Mouse (Mus musculus) ES-Bruce4 (cell line): Measurements from ENCODE around the gene Pigq. TPM values are rescaled to one million over a fixed set of nuclear protein-coding genes. Genes with fewer than 3 reads are reported as not detected.

ENCODE experiments used
- H3K27ac ChIP-seq: 2 replicates; pipeline ENCODE4 v1.5.1; 2012; ENCODE audit warnings: low read length, inconsistent platforms; ENCODE audit not compliant: insufficient read depth
- H3K27me3 ChIP-seq: 2 replicates; pipeline ENCODE4 v1.6.1; 2012; ENCODE audit warnings: mild to moderate bottlenecking, low read length, inconsistent platforms; ENCODE audit not compliant: control insufficient read depth, poor library complexity, insufficient read depth, severe bottlenecking
- H3K36me3 ChIP-seq: 2 replicates; pipeline ENCODE4 v1.6.1; 2012; ENCODE audit warnings: inconsistent platforms, mild to moderate bottlenecking, low read length, moderate library complexity; ENCODE audit not compliant: control insufficient read depth, poor library complexity, insufficient read depth, severe bottlenecking
- H3K4me1 ChIP-seq: one replicate; pipeline ENCODE4 v1.8.1; 2011; ENCODE audit warnings: low read length; ENCODE audit not compliant: control insufficient read depth, insufficient read depth
- H3K4me3 ChIP-seq: 2 replicates; pipeline ENCODE4 v1.5.1; 2011; ENCODE audit warnings: low read depth, mild to moderate bottlenecking, low read length
- H3K9ac ChIP-seq: 2 replicates; pipeline ENCODE4 v1.6.1; 2012; ENCODE audit warnings: low read depth, mild to moderate bottlenecking, inconsistent platforms; ENCODE audit not compliant: poor library complexity, severe bottlenecking
- H3K9me3 ChIP-seq: replicated peaks from 2 replicates; pipeline ENCODE4 v1.6.1; 2012; ENCODE audit warnings: mild to moderate bottlenecking, low read length, inconsistent platforms; ENCODE audit not compliant: control insufficient read depth, poor library complexity, insufficient read depth, severe bottlenecking
- CTCF ChIP-seq: IDR thresholded peaks from one replicate; pipeline ENCODE4 v1.8.1; 2011; ENCODE audit warnings: low read depth, low read length
- EP300 ChIP-seq: IDR thresholded peaks from 2 replicates; pipeline ENCODE4 v1.6.1; 2011; ENCODE audit warnings: low read depth, low read length; ENCODE audit not compliant: insufficient read depth
- POLR2A ChIP-seq: IDR thresholded peaks from one replicate; pipeline ENCODE4 v1.8.1; 2011; ENCODE audit warnings: low read length; ENCODE audit not compliant: insufficient read depth
- polyA plus RNA-seq: library from polyadenylated mRNA; stranded (reverse); fragments of >200 nt; gene quantifications from 2 replicates; pipeline ENCODE4 v1.2.4, GENCODE M21; 2011; ENCODE audit warnings: low read depth; ENCODE audit not compliant: missing spikeins, insufficient read depth, insufficient read length

Gene Pigq
- polyA plus RNA-seq, 1 experiment = 62.8 TPM

DNA sequence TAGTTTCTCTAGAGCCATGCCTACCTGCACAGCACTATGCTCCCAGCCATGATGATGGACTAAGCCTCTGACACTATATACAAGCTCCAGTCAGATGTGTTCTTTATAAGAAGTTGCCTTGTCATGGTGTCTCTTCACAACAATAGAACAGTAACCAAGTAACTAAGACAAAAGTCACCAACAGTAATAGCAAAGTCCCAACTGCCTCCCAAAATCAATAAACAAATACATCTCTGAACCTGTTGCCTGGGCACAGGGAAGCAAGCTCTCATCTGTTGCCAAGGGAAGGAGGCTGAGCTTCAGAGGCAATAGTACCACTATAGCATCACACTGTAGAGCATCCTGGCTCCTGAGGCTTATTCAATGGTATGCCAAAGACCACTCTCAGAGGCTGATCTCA, 57.9 kb downstream of the Pigq start:
- Histone ChIP-seq H3K36me3 (peaks cover 8% of the 10 kb centered on the region), H3K4me1 (peaks cover under 1% of the 10 kb centered on the region), H3K27ac (no peak overlapping the region), H3K9me3 (no peaks in the 10 kb centered on the region), H3K27me3 (no peaks in the 10 kb centered on the region), H3K9ac (no peak overlapping the region), H3K4me3 (no peak overlapping the region)
- TF ChIP-seq CTCF (no peak), EP300 (no peak), POLR2A (no peak)

DNA sequence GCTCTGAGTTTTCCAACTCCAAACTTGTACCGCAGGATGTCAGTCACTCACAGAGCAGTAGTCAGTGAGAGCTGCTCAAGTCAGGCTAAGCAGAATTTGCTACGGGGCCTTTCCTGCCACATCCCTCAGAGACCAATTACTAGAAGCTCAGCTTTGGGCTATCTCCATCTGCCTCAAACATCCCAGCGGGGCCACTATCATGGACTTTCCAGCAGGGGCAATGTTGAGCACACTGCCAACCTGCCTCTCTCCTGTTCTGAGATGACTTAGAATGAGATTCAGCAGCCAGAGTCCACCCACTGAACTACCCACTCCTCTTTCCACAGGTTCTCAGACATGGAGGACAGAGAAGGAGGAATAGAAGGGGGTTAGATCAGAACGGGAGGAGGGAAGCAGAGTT, 59.1 kb downstream of the Pigq start:
- Histone ChIP-seq H3K9me3 (no peaks in the 10 kb centered on the region), H3K36me3 (peaks cover 8% of the 10 kb centered on the region), H3K27me3 (no peaks in the 10 kb centered on the region), H3K9ac (no peak overlapping the region), H3K27ac (no peak overlapping the region), H3K4me3 (no peak overlapping the region), H3K4me1 (peaks cover 7% of the 10 kb centered on the region)
- no peak for TF ChIP-seq EP300
- peak; percentile 46 for TF ChIP-seq CTCF
- TF ChIP-seq POLR2A = no peak

DNA sequence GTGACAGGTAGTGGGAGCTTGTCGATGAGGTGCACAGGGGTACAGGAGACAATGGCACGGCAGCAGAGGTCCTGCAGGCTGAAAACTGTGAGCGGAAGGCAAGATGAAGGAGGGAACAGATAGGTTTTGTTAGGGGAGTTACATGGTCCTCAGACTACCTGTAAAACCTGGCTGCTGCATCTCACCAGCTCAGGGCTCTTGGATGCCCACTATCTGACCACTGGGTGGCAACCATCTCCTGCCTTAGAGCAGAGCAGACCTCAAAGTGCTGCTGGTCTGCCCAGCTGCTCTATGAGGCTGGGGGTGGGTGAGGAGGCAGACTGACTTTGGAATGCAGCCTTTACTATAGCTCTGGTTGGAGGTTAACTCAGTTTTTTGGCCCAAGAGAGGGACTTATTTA, 60.9 kb downstream of the Pigq start:
- no peak for TF ChIP-seq CTCF
- TF ChIP-seq EP300 = no peak
- TF ChIP-seq POLR2A = no peak
- Histone ChIP-seq H3K27ac (no peak overlapping the region), H3K9me3 (no peaks in the 10 kb centered on the region), H3K27me3 (no peaks in the 10 kb centered on the region), H3K36me3 (peaks cover 5% of the 10 kb centered on the region; the same call in 1 of the 2 replicates), H3K4me1 (peaks cover 7% of the 10 kb centered on the region), H3K9ac (no peak overlapping the region), H3K4me3 (no peak overlapping the region)

DNA sequence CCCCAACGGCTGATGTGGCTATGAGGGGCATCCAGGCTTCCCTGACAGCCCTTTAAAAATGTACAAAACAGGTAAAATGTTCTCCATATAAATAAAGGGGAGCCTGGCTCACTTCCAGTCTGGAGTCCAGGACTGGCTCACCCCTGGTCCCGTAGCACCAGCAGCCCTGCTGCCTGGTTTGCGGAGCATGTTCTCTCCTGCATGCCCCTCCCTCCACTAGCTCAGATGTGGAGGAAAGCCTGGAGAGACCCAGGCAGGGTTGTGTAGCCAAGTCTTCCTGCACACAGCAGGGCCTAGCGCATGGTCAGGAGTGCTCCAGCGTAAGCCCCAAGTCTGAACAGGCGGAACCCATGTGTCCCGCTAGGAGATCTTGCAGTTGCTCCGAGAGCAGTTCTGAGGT, 61.5 kb downstream of the Pigq start:
- peaks cover 5% of the 10 kb centered on the region; the same call in 1 of the 2 replicates for H3K36me3 ChIP-seq
- H3K27me3 ChIP-seq = no peaks in the 10 kb centered on the region
- H3K9ac ChIP-seq = no peak overlapping the region
- peaks cover 7% of the 10 kb centered on the region for H3K4me1 ChIP-seq
- TF ChIP-seq CTCF (no peak), POLR2A (no peak), EP300 (no peak)
- H3K4me3 ChIP-seq = no peak overlapping the region
- no peaks in the 10 kb centered on the region for H3K9me3 ChIP-seq
- H3K27ac ChIP-seq = no peak overlapping the region

- no peak overlapping the region for H3K27ac ChIP-seq
- no peaks in the 10 kb centered on the region for H3K9me3 ChIP-seq
- TF ChIP-seq POLR2A = no peak
- no peak for TF ChIP-seq EP300
- TF ChIP-seq CTCF = no peak
- H3K4me1 ChIP-seq = peaks cover 7% of the 10 kb centered on the region
- H3K27me3 ChIP-seq = no peaks in the 10 kb centered on the region
- H3K36me3 ChIP-seq = peaks cover 5% of the 10 kb centered on the region; the same call in 1 of the 2 replicates
- H3K4me3 ChIP-seq = no peak overlapping the region
- no peak overlapping the region for H3K9ac ChIP-seq
Measured at GRCm38 (mm10) chr17:25882306-25882705, 62.4 kb downstream of the Pigq start.

GRCm38 (mm10) chr17:25881691-25882090, 63.0 kb downstream of the Pigq start:
- Histone ChIP-seq H3K4me1 (peaks cover 7% of the 10 kb centered on the region), H3K36me3 (peaks cover 5% of the 10 kb centered on the region; the same call in 1 of the 2 replicates), H3K9me3 (no peaks in the 10 kb centered on the region), H3K27me3 (no peaks in the 10 kb centered on the region), H3K9ac (no peak overlapping the region), H3K27ac (peak overlapping the region; percentile 25), H3K4me3 (no peak overlapping the region)
- TF ChIP-seq POLR2A = no peak
